Mouse (Mus musculus) MEL (cell line): ENCODE data around the gene Mapk10. TPM values are rescaled to one million over a fixed set of nuclear protein-coding genes. Genes with fewer than 3 reads are reported as not detected.

Experiments used
- DNase-seq: peaks from one replicate; pipeline ENCODE4 v3.0.0; 2011; ENCODE audit warnings: low read depth, low spot score
- H3K27ac ChIP-seq: 2 replicates; pipeline ENCODE4 v1.5.1; 2012; ENCODE audit warnings: low read depth, mild to moderate bottlenecking, control low read depth, low read length, moderate library complexity; ENCODE audit not compliant: control insufficient read depth
- H3K27me3 ChIP-seq, 2 experiments: fragments of 150-350 bp in 1 of 2; sonication (generic) in 1 of 2; 2 replicates each; pipeline ENCODE4 v1.6.1; 2012; ENCODE audit warnings: low read length in 2 of 2, mild to moderate bottlenecking in 2 of 2, improper control_type of control experiment in 1 of 2, moderate library complexity in 1 of 2; ENCODE audit not compliant: insufficient read depth in 2 of 2, control insufficient read depth in 1 of 2
- H3K36me3 ChIP-seq, 2 experiments: 2 replicates each; pipeline ENCODE4 v1.6.1; 2012 to 2014; ENCODE audit warnings: low read length in 2 of 2, improper control_type of control experiment in 1 of 2, inconsistent platforms in 1 of 2, mild to moderate bottlenecking in 1 of 2; ENCODE audit not compliant: insufficient read depth in 2 of 2, control insufficient read depth in 1 of 2
- H3K4me1 ChIP-seq, 2 experiments: fragments of 150-350 bp in 1 of 2; sonication (generic) in 1 of 2; 2 replicates each; pipeline ENCODE4 v1.6.1; 2012; ENCODE audit warnings: low read length in 2 of 2, improper control_type of control experiment in 1 of 2, mild to moderate bottlenecking in 1 of 2; ENCODE audit not compliant: insufficient read depth in 2 of 2, control insufficient read depth in 1 of 2
- H3K4me3 ChIP-seq, 2 experiments: fragments of 150-350 bp in 1 of 2; sonication (generic) in 1 of 2; 2 replicates each; pipeline ENCODE4 v1.5.1; 2012; ENCODE audit warnings: low read depth in 2 of 2, low read length in 2 of 2, mild to moderate bottlenecking in 2 of 2, moderate library complexity in 2 of 2, control low read depth in 1 of 2, improper control_type of control experiment in 1 of 2; ENCODE audit not compliant: control insufficient read depth in 1 of 2, insufficient read depth in 1 of 2
- H3K79me2 ChIP-seq: 2 replicates; pipeline ENCODE4 v1.6.1; 2012; ENCODE audit warnings: mild to moderate bottlenecking, low read length, moderate library complexity; ENCODE audit not compliant: control insufficient read depth, poor library complexity, insufficient read depth
- H3K9ac ChIP-seq: 2 replicates; pipeline ENCODE4 v1.6.1; 2012; ENCODE audit warnings: low read depth, mild to moderate bottlenecking, control low read depth, low read length, moderate library complexity; ENCODE audit not compliant: control insufficient read depth, poor library complexity, severe bottlenecking
- H3K9me3 ChIP-seq: fragments of 150-350 bp; sonication (generic); replicated peaks from 2 replicates; pipeline ENCODE4 v1.6.1; 2012; ENCODE audit warnings: mild to moderate bottlenecking, low read length, improper control_type of control experiment, moderate library complexity; ENCODE audit not compliant: insufficient read depth
- BHLHE40 ChIP-seq: IDR thresholded peaks from 2 replicates; pipeline ENCODE4 v1.6.1; 2012; ENCODE audit warnings: low read depth, mild to moderate bottlenecking, inconsistent platforms, low read length, improper control_type of control experiment, borderline replicate concordance
- E2F4 ChIP-seq: IDR thresholded peaks from 2 replicates; pipeline ENCODE4 v1.6.1; 2011; ENCODE audit warnings: low read depth, low read length, improper control_type of control experiment, borderline replicate concordance
- ELF1 ChIP-seq: IDR thresholded peaks from 2 replicates; pipeline ENCODE4 v1.6.1; 2014; ENCODE audit warnings: low read depth, mild to moderate bottlenecking, inconsistent platforms, low read length, improper control_type of control experiment, moderate library complexity
- EP300 ChIP-seq, 2 experiments: IDR thresholded peaks; 2 replicates each; pipeline ENCODE4 v1.6.1; 2011; ENCODE audit warnings: improper control_type of control experiment in 2 of 2, low read length in 2 of 2, low read depth in 1 of 2, mild to moderate bottlenecking in 1 of 2
- ETS1 ChIP-seq: IDR thresholded peaks from 2 replicates; pipeline ENCODE4 v1.6.1; 2012; ENCODE audit warnings: low read depth, mild to moderate bottlenecking, inconsistent platforms, low read length, improper control_type of control experiment, moderate library complexity
- GABPA ChIP-seq: IDR thresholded peaks from 2 replicates; pipeline ENCODE4 v1.6.1; 2012; ENCODE audit warnings: low read depth, mild to moderate bottlenecking, inconsistent platforms, low read length, improper control_type of control experiment, moderate library complexity
- GATA1 ChIP-seq: IDR thresholded peaks from 2 replicates; pipeline ENCODE4 v1.6.1; 2011; ENCODE audit warnings: low read depth, low read length, improper control_type of control experiment
- KAT2A ChIP-seq: conservative IDR thresholded peaks from 2 replicates; pipeline ENCODE4 v1.6.1; 2012; ENCODE audit warnings: low read depth, low read length, improper control_type of control experiment, inconsistent platforms
- MAFK ChIP-seq: IDR thresholded peaks from 2 replicates; pipeline ENCODE4 v1.6.1; 2011; ENCODE audit warnings: low read depth, mild to moderate bottlenecking, low read length, improper control_type of control experiment, borderline replicate concordance
- MAX ChIP-seq: IDR thresholded peaks from 2 replicates; pipeline ENCODE4 v1.6.1; 2011; ENCODE audit warnings: low read length, improper control_type of control experiment
- MEF2A ChIP-seq: IDR thresholded peaks from 2 replicates; pipeline ENCODE4 v1.6.1; 2014; ENCODE audit warnings: low read depth, mild to moderate bottlenecking, inconsistent platforms, low read length, improper control_type of control experiment; ENCODE audit not compliant: poor library complexity, insufficient replicate concordance, severe bottlenecking; ENCODE audit errors: extremely low read depth
- MYB ChIP-seq: IDR thresholded peaks from 2 replicates; pipeline ENCODE4 v1.6.1; 2011; ENCODE audit warnings: mild to moderate bottlenecking, low read depth, low read length, improper control_type of control experiment
- MYC ChIP-seq: IDR thresholded peaks from 2 replicates; pipeline ENCODE4 v1.6.1; 2011; ENCODE audit warnings: low read depth, mild to moderate bottlenecking, low read length, improper control_type of control experiment, moderate library complexity
- NELFE ChIP-seq: IDR thresholded peaks from 2 replicates; pipeline ENCODE4 v1.6.1; 2011; ENCODE audit warnings: low read depth, low read length, improper control_type of control experiment
- NRF1 ChIP-seq: IDR thresholded peaks from 2 replicates; pipeline ENCODE4 v1.6.1; 2014; ENCODE audit warnings: low read depth, mild to moderate bottlenecking, inconsistent platforms, low read length, improper control_type of control experiment, moderate library complexity; ENCODE audit not compliant: poor library complexity, insufficient read depth, severe bottlenecking
- POLR2A ChIP-seq, 2 experiments: IDR thresholded peaks; 2 replicates each; pipeline ENCODE4 v1.6.1; 2011 to 2012; ENCODE audit warnings: low read length in 2 of 2, mild to moderate bottlenecking in 2 of 2, control low read depth in 1 of 2, improper control_type of control experiment in 1 of 2, low read depth in 1 of 2, moderate library complexity in 1 of 2; ENCODE audit not compliant: control insufficient read depth in 1 of 2, insufficient read depth in 1 of 2, poor library complexity in 1 of 2
- SIN3A ChIP-seq: IDR thresholded peaks from 2 replicates; pipeline ENCODE4 v1.6.1; 2012; ENCODE audit warnings: low read length, improper control_type of control experiment, inconsistent platforms
- TAL1 ChIP-seq: IDR thresholded peaks from 2 replicates; pipeline ENCODE4 v1.6.1; 2012; ENCODE audit warnings: mild to moderate bottlenecking, inconsistent platforms, low read length, moderate library complexity, mixed read lengths
- TBP ChIP-seq: IDR thresholded peaks from 2 replicates; pipeline ENCODE4 v1.8.0; 2011; ENCODE audit warnings: low read depth, low read length, improper control_type of control experiment
- USF2 ChIP-seq, 2 experiments: IDR thresholded peaks; 2 replicates each; pipeline ENCODE4 v1.6.1; 2011 to 2012; ENCODE audit warnings: improper control_type of control experiment in 2 of 2, low read length in 2 of 2, borderline replicate concordance in 1 of 2, inconsistent platforms in 1 of 2, low read depth in 1 of 2, mild to moderate bottlenecking in 1 of 2; ENCODE audit not compliant: insufficient read depth in 1 of 2
- ZKSCAN1 ChIP-seq: IDR thresholded peaks from 2 replicates; pipeline ENCODE4 v1.6.1; 2012; ENCODE audit warnings: low read depth, mild to moderate bottlenecking, inconsistent platforms, low read length, improper control_type of control experiment, moderate library complexity
- ZMIZ1 ChIP-seq: IDR thresholded peaks from 2 replicates; pipeline ENCODE4 v1.6.1; 2012; ENCODE audit warnings: low read depth, mild to moderate bottlenecking, inconsistent platforms, low read length, improper control_type of control experiment, moderate library complexity
- ZNF384 ChIP-seq: IDR thresholded peaks from 2 replicates; pipeline ENCODE4 v1.6.1; 2012; ENCODE audit warnings: low read depth, mild to moderate bottlenecking, inconsistent platforms, low read length, improper control_type of control experiment
- polyA plus RNA-seq, 2 experiments: library from polyadenylated mRNA; stranded (reverse) in 1 of 2; unstranded in 1 of 2; fragments of >175 nt in 1 of 2; fragments of >200 nt in 1 of 2; gene quantifications; 2 replicates each; pipeline versions ENCODE4 v1.2.1 to v1.2.4; 2012; ENCODE audit warnings: low replicate concordance in 2 of 2, low read depth in 1 of 2; ENCODE audit not compliant: insufficient read length in 2 of 2, insufficient read depth in 1 of 2, missing spikeins in 1 of 2
- total RNA-seq: library from RNA; depleted of rRNA; stranded (reverse); fragments of 300-350 nt; gene quantifications from 2 replicates; pipeline ENCODE4 v1.2.3, GENCODE M21; 2012

The Mapk10 gene
- total and polyA plus RNA-seq, 3 experiments = not detected

GRCm38 (mm10) chr5:103105441-103106414 is 105.4 kb downstream of the Mapk10 start:
- no peaks in the 10 kb centered on the region for H3K79me2 ChIP-seq
- H3K9ac ChIP-seq = no peak overlapping the region
- no peaks in the 10 kb centered on the region for H3K27me3 ChIP-seq
- TF ChIP-seq MYC (no peak), MEF2A (no peak), SIN3A (no peak), ZKSCAN1 (no peak), TAL1 (no peak), NELFE (no peak), ETS1 (no peak), ZMIZ1 (no peak), ZNF384 (no peak), MAFK (no peak)
- DNase-seq = no peak
- H3K9me3 ChIP-seq = no peaks in the 10 kb centered on the region
- H3K27ac ChIP-seq = no peak overlapping the region
- no peak overlapping the region for H3K4me3 ChIP-seq
- no peaks in the 10 kb centered on the region for H3K36me3 ChIP-seq
- H3K4me1 ChIP-seq = no peaks in the 10 kb centered on the region

DNA sequence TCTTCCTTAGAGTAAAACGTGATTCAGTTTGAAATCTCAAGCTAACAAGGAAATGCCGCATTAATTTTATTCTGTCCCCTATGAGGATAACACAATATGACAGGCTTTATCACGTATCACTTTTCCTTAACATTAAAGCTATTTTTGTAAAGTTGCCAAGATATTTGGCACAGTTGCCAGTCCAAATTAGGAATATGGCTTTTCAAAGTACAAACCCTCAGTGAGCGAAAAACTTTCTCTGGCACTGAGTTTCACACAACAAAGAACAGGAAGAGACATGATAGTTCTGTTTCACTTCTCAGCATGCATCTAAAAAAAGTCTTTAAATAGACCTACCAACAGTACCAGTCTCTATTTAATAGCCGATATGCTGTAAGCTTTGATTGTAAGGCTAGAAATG is 107.1 kb downstream of the Mapk10 start:
- Histone ChIP-seq H3K9ac (no peak overlapping the region), H3K4me3 (no peak overlapping the region), H3K79me2 (no peaks in the 10 kb centered on the region), H3K27ac (no peak overlapping the region), H3K27me3 (no peaks in the 10 kb centered on the region), H3K36me3 (no peaks in the 10 kb centered on the region), H3K4me1 (no peaks in the 10 kb centered on the region), H3K9me3 (no peaks in the 10 kb centered on the region)
- TF ChIP-seq NRF1 (no peak), TBP (no peak), GABPA (no peak), KAT2A (no peak), ELF1 (no peak), MEF2A (no peak), ZKSCAN1 (no peak), USF2 (IDR thresholded peaks at IDR 0.05; ENCODE audit: borderline replicate concordance in 1 of 2, insufficient read depth in 1 of 2, low read depth in 1 of 2, low read length in 2 of 2) (no peak), MYB (no peak), POLR2A (IDR thresholded peaks at IDR 0.05; ENCODE audit: control insufficient read depth in 1 of 2, insufficient read depth in 1 of 2, low read depth in 1 of 2, low read length in 2 of 2, poor library complexity in 1 of 2) (no peak), GATA1 (no peak), MAX (no peak), E2F4 (no peak), EP300 (IDR thresholded peaks at IDR 0.05; ENCODE audit: low read depth in 1 of 2, low read length in 2 of 2) (no peak), BHLHE40 (no peak)
- no peak for DNase-seq
